Mouse (Mus musculus): Measurements from ENCODE around the gene Fam20a. TPM values are rescaled to one million over a fixed set of nuclear protein-coding genes. Genes with fewer than 3 reads are reported as not detected.
"Not testable (repeated sequence)": the region's sequence is repeated elsewhere in the genome, so short reads cannot be mapped to it uniquely, and the experiment has no call there.

Fam20a gene
- polyA plus RNA-seq, 1 experiment from 2014 or later, result 1.9 TPM

- not testable (repeated sequence) for H3K4me2 ChIP-seq (replicated peaks; ENCODE audit: low read depth, low read length); H3K4me3 ChIP-seq (ENCODE audit: low read length); ATAC-seq (ENCODE audit: low FRiP score, low TSS enrichment); H3K4me1 ChIP-seq (ENCODE audit: control insufficient read depth, insufficient read depth, low read length); H3K27ac ChIP-seq (ENCODE audit: low read depth, low read length); H3K9me3 ChIP-seq (ENCODE audit: control insufficient read depth, low read length); H3K9ac ChIP-seq (ENCODE audit: low read depth, low read length); H3K27me3 ChIP-seq (ENCODE audit: control insufficient read depth, insufficient read depth, low read length)
- 90% methylated on average over 8 of the region's 8 CpGs for WGBS
- H3K36me3 ChIP-seq (ENCODE audit: control insufficient read depth, insufficient read depth, low read length), result peaks cover 79% of the 10 kb centered on the region
These were observed 61.6 kb downstream of the Fam20a start for GRCm38 (mm10) chr11:109660526-109660925.

- H3K4me2 ChIP-seq (replicated peaks; ENCODE audit: low read depth, low read length), result no peak overlapping the region
- H3K27me3 ChIP-seq (ENCODE audit: control insufficient read depth, insufficient read depth, low read length), result no peaks in the 10 kb centered on the region
- H3K4me1 ChIP-seq (ENCODE audit: control insufficient read depth, insufficient read depth, low read length), result peaks cover 12% of the 10 kb centered on the region
- no peaks in the 10 kb centered on the region for H3K9me3 ChIP-seq (ENCODE audit: control insufficient read depth, low read length)
- 89% methylated on average over 7 of the region's 7 CpGs for WGBS
- H3K27ac ChIP-seq (ENCODE audit: low read depth, low read length), result no peak overlapping the region
- H3K36me3 ChIP-seq (ENCODE audit: control insufficient read depth, insufficient read depth, low read length), result peaks cover 63% of the 10 kb centered on the region
- no peak overlapping the region for H3K4me3 ChIP-seq (ENCODE audit: low read length)
- H3K9ac ChIP-seq (ENCODE audit: low read depth, low read length), result no peak overlapping the region
- ATAC-seq (ENCODE audit: low FRiP score, low TSS enrichment), result no peak
These were observed 65.8 kb downstream of the Fam20a start for GRCm38 (mm10) chr11:109656232-109656631.

- Histone ChIP-seq H3K4me2 (replicated peaks; ENCODE audit: low read depth, low read length) (no peak overlapping the region), H3K27ac (ENCODE audit: low read depth, low read length) (no peak overlapping the region), H3K9ac (ENCODE audit: low read depth, low read length) (no peak overlapping the region), H3K4me1 (ENCODE audit: control insufficient read depth, insufficient read depth, low read length) (peaks cover 16% of the 10 kb centered on the region), H3K27me3 (ENCODE audit: control insufficient read depth, insufficient read depth, low read length) (no peaks in the 10 kb centered on the region), H3K36me3 (ENCODE audit: control insufficient read depth, insufficient read depth, low read length) (peaks cover 46% of the 10 kb centered on the region), H3K9me3 (ENCODE audit: control insufficient read depth, low read length) (no peaks in the 10 kb centered on the region), H3K4me3 (ENCODE audit: low read length) (no peak overlapping the region)
- WGBS, result 92% methylated on average over 6 of the region's 6 CpGs
- no peak for ATAC-seq (ENCODE audit: low FRiP score, low TSS enrichment)
These were observed 67.5 kb downstream of the Fam20a start for GRCm38 (mm10) chr11:109654581-109654980.

- H3K4me3 ChIP-seq (ENCODE audit: low read length), result no peak overlapping the region
- WGBS, result 73% methylated on average over 8 of the region's 8 CpGs
- H3K9ac ChIP-seq (ENCODE audit: low read depth, low read length), result no peak overlapping the region
- H3K9me3 ChIP-seq (ENCODE audit: control insufficient read depth, low read length), result no peaks in the 10 kb centered on the region
- H3K27ac ChIP-seq (ENCODE audit: low read depth, low read length), result no peak overlapping the region
- peaks cover 22% of the 10 kb centered on the region for H3K4me1 ChIP-seq (ENCODE audit: control insufficient read depth, insufficient read depth, low read length)
- H3K36me3 ChIP-seq (ENCODE audit: control insufficient read depth, insufficient read depth, low read length), result peaks cover 39% of the 10 kb centered on the region
- no peaks in the 10 kb centered on the region for H3K27me3 ChIP-seq (ENCODE audit: control insufficient read depth, insufficient read depth, low read length)
- 0 out of 2 replicates have a peak overlapping the region, but pooled peaks have one; percentile 84 for H3K4me2 ChIP-seq (replicated peaks; ENCODE audit: low read depth, low read length)
- ATAC-seq (ENCODE audit: low FRiP score, low TSS enrichment), result no peak
These were observed 68.9 kb downstream of the Fam20a start for GRCm38 (mm10) chr11:109653201-109653600.

- H3K4me1 ChIP-seq (ENCODE audit: control insufficient read depth, insufficient read depth, low read length), result peaks cover 22% of the 10 kb centered on the region
- H3K27ac ChIP-seq (ENCODE audit: low read depth, low read length), result no peak overlapping the region
- H3K4me3 ChIP-seq (ENCODE audit: low read length), result peak overlapping the region; percentile 69
- ATAC-seq (ENCODE audit: low FRiP score, low TSS enrichment), result no peak
- peak overlapping the region; percentile 97; the same call in 1 of the 2 replicates for H3K9ac ChIP-seq (ENCODE audit: low read depth, low read length)
- 57% methylated on average over 6 of the region's 6 CpGs for WGBS
- H3K9me3 ChIP-seq (ENCODE audit: control insufficient read depth, low read length), result no peaks in the 10 kb centered on the region
- H3K27me3 ChIP-seq (ENCODE audit: control insufficient read depth, insufficient read depth, low read length), result no peaks in the 10 kb centered on the region
- peaks cover 39% of the 10 kb centered on the region for H3K36me3 ChIP-seq (ENCODE audit: control insufficient read depth, insufficient read depth, low read length)
- H3K4me2 ChIP-seq (replicated peaks; ENCODE audit: low read depth, low read length), result peak overlapping the region; percentile 84
These were observed 69.6 kb downstream of the Fam20a start for GRCm38 (mm10) chr11:109652505-109652904.

GRCm38 (mm10) chr11:109651566-109652024, 70.5 kb downstream of the Fam20a start:
- peak overlapping the region; percentile 97 for H3K27ac ChIP-seq (ENCODE audit: low read depth, low read length)
- peak overlapping the region; percentile 84 for H3K4me2 ChIP-seq (replicated peaks; ENCODE audit: low read depth, low read length)
- no peak for ATAC-seq (ENCODE audit: low FRiP score, low TSS enrichment)
- H3K27me3 ChIP-seq (ENCODE audit: control insufficient read depth, insufficient read depth, low read length), result no peaks in the 10 kb centered on the region
- peaks cover 22% of the 10 kb centered on the region for H3K4me1 ChIP-seq (ENCODE audit: control insufficient read depth, insufficient read depth, low read length)
- peak overlapping the region; percentile 97 for H3K9ac ChIP-seq (ENCODE audit: low read depth, low read length)
- H3K9me3 ChIP-seq (ENCODE audit: control insufficient read depth, low read length), result no peaks in the 10 kb centered on the region
- under 1% methylated on average over 21 of the region's 21 CpGs for WGBS
- H3K4me3 ChIP-seq (ENCODE audit: low read length), result peak overlapping the region; percentile 69
- peaks cover 32% of the 10 kb centered on the region for H3K36me3 ChIP-seq (ENCODE audit: control insufficient read depth, insufficient read depth, low read length)

- Histone ChIP-seq H3K4me1 (ENCODE audit: control insufficient read depth, insufficient read depth, low read length) (peaks cover 22% of the 10 kb centered on the region), H3K4me2 (replicated peaks; ENCODE audit: low read depth, low read length) (peak overlapping the region; percentile 84), H3K9ac (ENCODE audit: low read depth, low read length) (peak overlapping the region; percentile 97), H3K4me3 (ENCODE audit: low read length) (peak overlapping the region; percentile 69), H3K27me3 (ENCODE audit: control insufficient read depth, insufficient read depth, low read length) (no peaks in the 10 kb centered on the region), H3K36me3 (ENCODE audit: control insufficient read depth, insufficient read depth, low read length) (peaks cover 26% of the 10 kb centered on the region), H3K27ac (ENCODE audit: low read depth, low read length) (peak overlapping the region; percentile 97), H3K9me3 (ENCODE audit: control insufficient read depth, low read length) (no peaks in the 10 kb centered on the region)
- whole genome bisulfite sequencing, result under 1% methylated on average over 41 of the region's 90 CpGs
- ATAC-seq (ENCODE audit: low FRiP score, low TSS enrichment), result peak; percentile 96
These were observed 71.1 kb downstream of the Fam20a start for GRCm38 (mm10) chr11:109650788-109651565.

GRCm38 (mm10) chr11:109649975-109650701, 71.9 kb downstream of the Fam20a start:
- peak overlapping the region; percentile 97 for H3K27ac ChIP-seq (ENCODE audit: low read depth, low read length)
- H3K4me3 ChIP-seq (ENCODE audit: low read length), result peak overlapping the region; percentile 69
- H3K4me2 ChIP-seq (replicated peaks; ENCODE audit: low read depth, low read length), result peak overlapping the region; percentile 84
- H3K4me1 ChIP-seq (ENCODE audit: control insufficient read depth, insufficient read depth, low read length), result peaks cover 22% of the 10 kb centered on the region
- WGBS, result 1% methylated on average over 31 of the region's 31 CpGs
- H3K9ac ChIP-seq (ENCODE audit: low read depth, low read length), result peak overlapping the region; percentile 97
- peak; percentile 81 for ATAC-seq (ENCODE audit: low FRiP score, low TSS enrichment)
- peaks cover 18% of the 10 kb centered on the region; the same call in 1 of the 2 replicates for H3K36me3 ChIP-seq (ENCODE audit: control insufficient read depth, insufficient read depth, low read length)
- H3K9me3 ChIP-seq (ENCODE audit: control insufficient read depth, low read length), result no peaks in the 10 kb centered on the region
- H3K27me3 ChIP-seq (ENCODE audit: control insufficient read depth, insufficient read depth, low read length), result no peaks in the 10 kb centered on the region
